Mouse (Mus musculus) frontal cortex, postnatal 10 days (tissue): ENCODE data around the gene Pde10a.

ENCODE experiments used
- DNase-seq, 2 experiments: peaks; one replicate each; pipeline ENCODE4 v3.0.0; 2022; ENCODE audit warnings: low spot score in 2 of 2, mixed read lengths in 1 of 2

The Pde10a gene

DNA sequence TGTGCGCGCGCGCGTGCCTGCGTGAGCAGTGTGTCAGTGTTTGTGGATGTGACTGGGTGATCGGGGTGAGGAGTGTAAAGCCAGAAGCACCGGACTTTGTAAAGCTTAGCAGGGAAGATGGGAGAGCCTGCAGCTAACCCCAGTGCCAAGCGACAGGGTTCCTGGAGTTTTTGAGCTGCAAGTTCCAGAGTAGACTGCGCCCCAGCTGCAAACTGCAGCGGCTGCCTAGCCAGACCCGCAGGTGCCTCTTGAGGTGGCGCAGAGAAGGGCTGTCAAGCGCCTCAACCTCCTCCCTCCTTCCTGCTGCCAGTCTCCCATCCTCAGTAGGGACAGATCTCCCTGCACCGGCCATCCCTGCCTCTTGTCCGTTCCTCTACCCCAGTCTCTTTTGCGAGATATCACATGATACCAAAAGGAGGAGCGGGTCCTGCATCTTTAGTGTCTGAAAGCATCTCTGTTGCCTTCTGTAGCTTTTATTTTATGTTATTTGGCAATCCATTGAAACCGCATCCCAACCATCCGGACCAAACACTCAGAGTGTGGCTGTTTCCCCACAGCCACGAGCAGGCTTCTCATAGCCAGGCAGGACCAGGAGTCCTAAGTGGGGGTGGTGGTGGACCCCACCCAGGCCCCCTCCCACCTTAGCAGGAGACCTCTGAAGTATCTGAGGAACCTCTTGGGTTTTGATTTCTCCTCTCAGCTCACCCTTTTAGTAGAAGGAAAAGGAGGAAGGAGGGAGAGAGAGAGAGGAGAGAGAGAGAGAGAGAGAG lies 984 bp downstream of the Pde10a start:
- DNase-seq: peak in 1 of 2 experiments; percentile 24

DNA sequence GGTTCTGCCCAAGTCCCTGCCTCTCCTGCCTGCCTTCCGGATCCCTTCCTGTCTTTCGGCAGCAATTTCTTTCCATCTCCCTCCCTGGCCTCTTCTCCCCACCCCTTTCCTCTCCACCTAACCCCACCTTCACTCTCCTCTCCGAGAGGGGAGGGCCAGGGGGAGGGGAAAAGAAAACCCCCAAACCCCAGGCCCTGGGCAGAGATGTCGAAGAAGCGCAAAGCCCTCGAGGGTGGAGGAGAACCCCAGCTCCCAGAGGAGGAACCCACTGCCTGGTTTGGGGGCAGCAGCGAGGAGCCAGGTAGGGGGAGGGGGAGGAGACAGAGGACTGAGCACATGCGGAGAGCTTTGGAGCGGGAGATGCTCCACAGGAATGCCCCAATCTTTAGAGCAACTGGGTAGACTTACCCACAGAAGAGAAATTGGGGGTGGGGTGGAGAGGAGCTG lies 1.7 kb downstream of the Pde10a start:
- DNase-seq: peak in 1 of 2 experiments; percentile 28

DNA sequence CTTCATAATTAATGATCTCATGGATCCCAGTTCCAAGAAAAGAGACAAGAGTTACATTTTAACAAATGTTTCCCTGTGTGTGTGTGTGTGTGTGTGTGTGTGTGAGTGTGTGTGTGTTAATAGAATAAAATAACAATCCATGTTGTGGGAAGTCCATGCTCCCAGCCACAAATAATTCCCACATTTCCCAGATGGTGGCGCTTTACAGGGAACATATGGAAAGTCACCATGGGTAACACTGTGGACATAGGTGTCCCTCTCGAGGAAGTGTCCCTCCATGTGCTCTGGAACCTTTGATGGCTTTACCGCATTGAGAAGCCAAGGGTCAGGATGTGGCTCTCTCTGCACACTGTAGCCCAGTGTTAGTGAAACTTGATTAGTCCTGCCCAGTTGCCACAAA lies 3.5 kb downstream of the Pde10a start:
- no peak for DNase-seq

DNA sequence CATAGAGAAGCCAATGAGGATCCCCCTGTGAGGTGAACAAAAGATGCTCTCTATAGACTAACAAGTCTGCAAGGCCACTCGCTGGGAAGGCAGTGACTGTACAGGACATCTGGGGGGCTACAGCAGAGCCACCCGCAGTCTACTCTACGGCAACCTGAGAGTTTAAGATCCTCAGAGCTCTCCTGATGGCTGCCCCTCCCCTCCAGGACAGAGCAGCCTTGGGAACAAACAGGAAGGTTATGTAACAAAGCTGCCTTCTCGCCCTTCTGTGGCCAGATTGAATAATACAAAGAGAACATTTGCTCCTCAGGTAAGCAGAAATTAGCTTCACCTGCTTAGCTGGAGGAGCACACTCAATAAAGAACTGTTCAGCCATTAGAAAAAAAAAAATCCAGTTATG lies 7.4 kb downstream of the Pde10a start:
- no peak for DNase-seq

DNA sequence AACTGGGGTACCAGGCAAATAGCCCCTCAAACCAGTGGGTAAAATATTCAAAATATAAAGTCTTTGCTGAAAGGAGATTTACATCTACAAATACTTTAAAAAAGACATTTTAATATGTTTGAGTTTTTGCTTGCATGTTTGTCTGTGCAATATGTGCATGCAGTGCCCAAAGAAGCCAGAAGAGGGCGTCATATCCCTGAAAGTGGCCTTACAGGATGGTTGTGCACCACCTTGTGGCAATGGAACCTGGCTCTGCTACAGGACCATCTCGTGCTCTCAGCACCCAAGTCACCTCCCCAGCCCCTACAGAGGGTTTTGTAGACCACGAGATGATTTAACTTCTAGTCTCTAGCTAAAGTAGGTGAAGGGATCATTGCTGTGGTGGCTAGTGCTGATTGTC lies 8.7 kb downstream of the Pde10a start:
- no peak for DNase-seq

DNA sequence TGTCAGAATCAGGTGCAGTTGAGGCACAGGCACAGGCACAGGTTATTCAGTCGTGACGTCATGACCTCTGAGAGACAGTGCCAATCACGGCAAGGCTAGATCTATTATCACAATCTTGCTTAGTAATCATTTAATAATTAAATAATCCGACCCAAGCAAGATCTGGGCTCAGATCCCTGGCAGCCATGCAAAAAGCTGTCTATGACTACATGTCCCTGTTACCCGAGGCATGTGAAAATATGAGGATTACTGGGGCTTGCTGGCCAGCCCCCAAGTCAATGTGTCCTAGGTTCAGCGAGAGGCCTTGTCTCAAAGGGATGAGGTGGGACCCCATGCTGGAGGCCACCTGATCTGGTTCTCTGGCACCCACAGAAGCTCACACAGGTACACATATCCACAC lies 11.3 kb downstream of the Pde10a start:
- no peak for DNase-seq

DNA sequence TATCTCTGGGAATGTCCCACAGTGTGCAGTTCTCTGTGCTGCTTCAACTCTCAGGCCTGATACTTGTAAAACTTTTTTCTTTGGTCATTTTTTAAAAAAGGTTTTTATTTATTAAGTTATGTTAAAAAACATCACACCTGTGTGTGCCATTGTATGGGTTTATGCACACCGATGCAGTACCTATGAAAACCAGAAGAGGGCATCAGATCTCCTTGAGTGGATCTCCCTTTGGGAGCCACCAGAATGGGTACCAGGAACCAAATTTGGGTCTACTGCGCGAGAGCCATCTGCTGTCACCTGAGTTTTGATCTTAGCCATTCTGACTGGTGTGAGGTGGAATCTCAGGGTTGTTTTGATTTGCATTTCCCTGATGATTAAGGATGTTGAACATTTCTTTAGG lies 12.9 kb downstream of the Pde10a start:
- DNase-seq: no peak

DNA sequence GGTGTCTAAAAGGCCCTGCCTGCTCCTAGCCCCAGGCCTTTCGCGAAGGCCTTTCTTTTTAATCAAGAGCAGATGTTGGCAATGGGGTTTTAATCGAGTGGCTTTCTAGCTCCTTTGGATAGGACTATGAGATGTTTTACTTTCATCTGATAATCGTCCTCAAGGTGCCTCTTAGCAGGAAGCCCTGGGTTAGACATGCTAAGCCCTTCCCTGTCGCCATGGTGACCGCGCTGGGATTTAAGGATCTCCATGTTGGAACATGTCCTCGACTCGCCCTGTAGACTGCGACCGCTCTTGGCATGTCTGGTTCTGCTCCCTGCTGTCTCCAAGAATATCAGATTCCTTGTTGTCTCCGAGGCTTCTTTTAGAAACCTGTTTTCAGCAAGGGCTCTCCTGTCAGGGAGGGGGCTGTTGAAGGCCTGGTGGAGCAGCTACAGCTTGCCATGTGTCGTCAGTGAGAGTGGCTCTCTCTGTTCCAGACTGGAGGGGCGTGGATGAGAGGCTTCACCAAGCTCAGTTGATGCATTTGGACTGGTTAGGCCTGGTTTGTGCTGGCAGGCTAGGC lies 16.9 kb downstream of the Pde10a start:
- peak; percentile 27 to 41 for DNase-seq

DNA sequence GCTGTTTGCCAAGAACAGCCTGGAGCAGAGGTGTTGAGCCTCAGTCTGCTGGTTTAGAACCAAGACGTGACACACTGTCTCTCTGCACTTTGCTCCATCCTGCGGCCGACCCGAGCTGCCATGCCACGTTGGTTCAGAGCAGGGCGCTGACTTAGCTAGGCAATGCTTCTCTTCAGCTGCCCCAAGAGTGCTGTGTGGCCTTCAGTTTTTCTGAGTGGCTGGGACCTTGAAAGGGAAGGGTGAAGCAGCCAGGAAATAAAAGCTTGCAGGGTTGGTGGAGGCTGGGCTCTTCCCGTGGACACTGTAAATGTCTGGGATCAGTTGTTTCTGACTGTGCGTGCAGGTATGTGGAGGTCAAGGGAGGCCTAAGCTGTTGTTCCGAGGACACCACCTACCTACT lies 21.2 kb downstream of the Pde10a start:
- no peak for DNase-seq

DNA sequence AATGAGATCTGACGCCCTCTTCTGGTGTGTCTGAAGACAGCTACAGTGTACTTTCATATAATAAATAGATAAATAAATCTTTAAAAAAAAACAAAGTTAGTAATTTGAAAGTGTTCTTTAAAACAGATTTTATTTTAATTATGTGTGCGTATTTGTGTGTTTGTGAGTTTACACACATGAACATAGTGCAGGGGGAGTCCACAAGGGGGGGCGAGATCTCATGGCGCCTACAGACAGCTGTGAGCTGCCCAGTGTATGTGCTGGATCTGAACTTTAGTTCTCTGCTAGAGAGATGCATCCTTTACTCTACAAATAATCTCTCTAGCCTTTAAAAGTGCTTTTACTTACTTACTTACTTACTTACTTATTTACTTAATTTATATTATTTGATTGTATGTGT lies 23.6 kb downstream of the Pde10a start:
- DNase-seq: no peak

DNA sequence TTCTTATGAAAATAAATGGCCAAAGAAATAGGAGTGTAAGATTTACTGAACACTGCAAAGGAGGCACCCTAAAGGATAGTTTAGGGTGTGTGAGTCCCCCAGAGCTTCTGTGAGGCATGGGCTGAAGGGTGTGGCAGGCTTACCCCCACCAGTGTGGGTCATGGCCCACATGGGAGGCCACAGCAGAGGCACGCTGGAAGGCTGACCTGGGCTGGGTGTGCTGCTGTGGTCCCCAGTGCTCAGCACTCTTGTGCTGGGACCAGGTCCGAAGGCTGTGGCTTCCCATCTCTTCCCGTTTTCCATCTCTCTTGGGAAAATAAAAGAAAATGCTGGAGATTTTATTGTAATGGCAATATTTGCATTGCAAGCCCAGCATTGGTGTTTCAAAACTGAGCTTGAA lies 26.5 kb downstream of the Pde10a start:
- DNase-seq: no peak

DNA sequence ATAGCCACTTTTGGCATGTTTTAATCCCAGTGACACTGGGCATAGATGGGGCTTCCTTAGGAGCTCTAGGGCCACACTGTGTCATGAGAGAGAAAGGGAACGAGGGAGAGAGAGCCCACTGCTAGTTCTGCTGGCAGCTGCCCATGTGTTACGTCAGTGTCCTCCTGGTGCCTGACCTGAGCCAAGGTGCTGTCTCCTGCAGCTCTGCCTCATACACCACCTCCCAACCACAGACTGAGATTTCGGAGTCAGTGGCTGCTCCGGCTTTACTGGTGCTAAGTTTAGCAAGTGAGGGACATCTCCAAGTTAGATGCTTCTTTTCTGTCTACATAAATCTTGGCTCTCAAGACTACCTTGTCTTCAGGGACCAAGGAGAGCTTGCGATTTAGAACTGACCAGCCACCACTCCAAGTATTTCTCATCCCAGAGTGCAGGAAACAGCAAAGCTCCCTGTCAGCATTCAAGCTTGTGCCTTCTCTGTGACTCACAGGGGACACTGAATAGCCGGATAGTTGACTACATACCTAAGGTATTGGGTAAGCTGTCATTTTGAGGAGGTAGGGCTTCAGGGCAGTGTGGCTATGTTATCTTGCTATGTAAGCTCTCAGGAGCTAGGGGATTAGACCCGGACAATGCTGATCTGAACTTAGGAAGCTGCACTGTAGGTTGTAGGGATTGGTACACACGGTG lies 27.3 kb downstream of the Pde10a start:
- DNase-seq: no peak

DNA sequence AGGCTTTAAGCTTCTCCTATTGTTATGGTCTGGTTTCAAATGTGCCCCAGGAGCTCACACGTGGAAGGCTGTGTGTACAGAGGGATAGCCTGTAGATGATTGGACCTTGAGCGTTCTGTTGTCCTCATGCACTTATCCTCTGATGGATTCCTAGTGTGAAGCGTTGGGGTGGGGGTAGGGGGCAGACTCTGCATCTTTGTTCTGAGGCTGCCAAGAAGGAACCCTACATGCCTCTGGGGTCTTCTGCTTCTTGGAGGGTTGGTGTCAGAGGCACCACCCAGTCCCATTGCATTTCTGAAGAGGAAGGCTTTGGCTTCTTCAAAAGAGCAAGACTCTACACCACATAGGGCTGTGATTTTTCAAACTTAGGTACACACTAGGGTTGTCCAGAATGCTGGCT lies 28.4 kb downstream of the Pde10a start:
- DNase-seq: no peak

DNA sequence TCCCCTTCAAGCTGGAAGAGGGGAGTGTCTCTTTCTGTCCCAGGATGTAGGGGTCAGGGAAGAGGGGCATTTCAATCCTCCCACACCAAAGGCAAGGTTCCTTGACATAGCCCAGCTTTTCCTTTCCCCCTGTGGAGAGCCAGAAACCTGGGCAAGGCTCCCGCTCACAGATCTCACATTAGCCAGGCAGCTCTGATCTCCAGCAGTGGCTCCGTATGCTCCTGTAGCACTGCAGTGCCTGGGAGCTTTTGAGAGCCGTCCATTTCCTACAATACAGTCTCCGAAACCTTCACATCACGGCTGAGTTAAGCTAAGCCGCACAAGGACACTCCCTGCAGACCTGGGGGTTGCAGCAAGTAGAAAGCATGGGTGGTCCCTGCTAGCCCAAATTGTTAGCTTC lies 29.0 kb downstream of the Pde10a start:
- no peak for DNase-seq

DNA sequence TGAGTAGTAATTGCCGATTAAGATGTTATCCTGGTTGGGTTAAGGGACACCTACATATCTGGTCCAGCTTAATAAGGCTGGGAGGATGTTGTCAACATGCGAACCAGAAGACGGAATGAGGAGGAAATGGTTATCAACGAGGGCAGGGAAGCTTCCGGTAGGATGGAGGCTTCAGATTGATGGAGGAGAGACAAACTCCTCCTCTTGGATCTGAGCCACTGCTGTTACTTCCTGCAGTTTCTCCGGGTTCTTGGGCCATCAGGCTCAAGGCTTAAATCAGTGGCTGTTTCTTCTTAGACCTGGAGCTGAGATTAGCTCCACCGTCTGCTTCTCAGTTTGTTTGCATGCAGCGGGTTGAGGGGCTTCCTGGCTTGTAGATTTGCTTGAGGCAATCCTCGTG lies 30.6 kb downstream of the Pde10a start:
- DNase-seq: no peak

DNA sequence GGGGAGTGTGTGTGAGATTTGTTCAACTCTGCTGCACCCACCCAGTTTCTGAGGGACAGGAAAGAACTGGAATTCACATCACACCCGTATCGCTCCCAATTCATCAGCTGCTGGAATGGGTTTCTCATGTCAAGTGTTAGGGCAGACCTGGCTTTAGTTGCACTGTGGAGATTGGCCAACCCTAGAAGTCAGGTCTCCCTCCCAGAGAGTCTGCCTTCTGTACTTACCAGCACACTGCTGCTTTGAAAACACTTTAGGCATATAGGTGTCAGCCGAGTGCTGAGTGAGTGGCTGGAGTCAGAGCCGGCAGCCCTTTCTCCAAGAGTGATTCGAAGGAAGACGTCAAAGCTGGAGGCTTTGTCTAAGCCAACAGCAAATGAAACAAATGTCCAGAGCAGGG lies 31.1 kb downstream of the Pde10a start:
- DNase-seq: no peak

DNA sequence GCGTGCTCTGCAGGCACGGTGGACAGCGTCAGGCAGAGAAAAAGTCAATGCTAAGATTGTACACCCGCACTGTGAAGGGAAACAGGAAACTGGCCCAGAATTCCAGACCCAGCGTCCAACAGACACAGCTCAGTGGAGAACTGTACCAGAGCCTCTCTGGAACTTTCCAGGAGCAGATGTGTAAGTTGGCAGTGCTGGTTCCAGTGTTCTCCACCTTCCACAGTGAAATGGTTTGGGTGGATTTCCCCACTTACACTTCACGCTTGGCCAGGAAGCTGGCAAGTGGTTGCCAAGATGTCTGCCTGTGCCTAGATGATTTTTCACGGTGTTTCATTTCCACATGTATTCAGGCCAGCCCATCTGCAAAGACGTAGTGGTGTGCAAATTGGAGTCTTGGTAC lies 32.8 kb downstream of the Pde10a start:
- no peak for DNase-seq

DNA sequence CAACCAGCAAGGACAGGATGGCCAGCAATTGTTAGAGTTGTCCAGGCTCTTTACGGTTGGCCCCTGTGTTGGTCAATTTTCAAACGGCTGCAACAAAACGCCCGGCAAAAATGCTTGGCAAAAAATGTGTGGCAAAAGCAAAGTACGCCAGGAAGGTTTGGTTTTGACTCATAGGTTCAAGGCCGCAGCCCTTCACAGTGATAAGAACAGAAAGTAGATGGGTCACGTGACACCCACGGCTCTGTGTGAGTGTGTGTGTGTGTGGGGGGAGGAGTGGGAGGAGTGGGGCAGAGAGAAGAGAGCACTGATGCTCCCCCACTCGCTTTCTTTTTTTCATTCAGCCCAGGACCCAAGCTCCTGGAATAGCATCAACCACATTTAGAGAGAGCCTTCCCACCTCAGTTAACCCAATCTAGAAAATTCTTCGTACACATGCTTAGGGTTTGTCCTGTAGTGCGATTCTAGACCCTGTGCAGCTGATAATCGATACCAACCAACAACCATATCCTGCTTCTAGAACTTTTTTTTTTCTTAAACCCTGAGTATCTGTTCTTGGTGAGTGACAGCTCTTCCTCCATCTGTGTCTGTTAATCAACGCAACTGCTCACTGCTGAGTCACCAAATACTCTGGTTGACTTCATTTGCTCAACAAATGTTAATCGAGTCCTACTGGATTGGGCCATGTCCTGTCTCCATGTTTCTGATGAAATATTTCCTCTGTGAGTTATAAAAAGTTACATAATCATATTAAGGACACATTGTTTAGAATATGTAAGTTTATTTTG lies 37.1 kb downstream of the Pde10a start:
- DNase-seq: no peak

DNA sequence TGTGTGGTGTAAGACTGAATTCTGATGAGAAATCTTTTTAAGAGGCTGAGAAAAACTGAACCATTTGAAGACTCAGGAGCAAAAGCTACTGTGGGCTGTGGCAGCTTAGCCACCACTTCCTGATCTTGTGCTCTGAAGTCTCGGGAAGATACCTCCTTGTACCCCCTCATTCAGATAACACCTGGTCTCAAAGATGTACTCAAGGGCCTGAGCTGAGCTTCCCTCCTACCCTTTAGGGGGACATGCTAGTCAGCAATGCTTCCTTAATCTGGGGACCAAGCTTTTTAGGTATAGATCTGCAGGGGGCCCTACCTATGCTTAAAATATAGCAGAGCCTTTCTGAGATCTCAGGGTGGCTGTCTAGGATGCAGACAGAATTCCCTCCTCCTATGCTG lies 37.7 kb downstream of the Pde10a start:
- no peak for DNase-seq

DNA sequence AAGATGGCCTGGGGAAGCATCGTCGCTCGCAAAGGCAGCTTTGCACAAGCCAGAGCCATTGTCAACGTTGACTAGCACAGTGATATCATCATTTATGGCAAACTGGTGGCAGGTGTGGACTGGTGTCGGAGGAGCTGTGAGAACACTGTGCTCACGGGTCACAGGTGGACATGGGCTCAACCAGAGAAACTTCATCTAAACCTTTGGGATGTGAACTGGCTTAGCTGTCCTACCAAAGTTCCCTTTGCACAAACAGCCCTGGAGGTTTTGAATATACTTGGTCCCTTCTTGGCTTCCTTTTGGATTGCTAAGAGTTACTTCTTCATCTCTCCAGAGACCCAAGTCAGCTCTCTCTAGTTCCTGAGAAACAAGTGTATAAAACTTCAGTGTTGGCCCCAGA lies 41.7 kb downstream of the Pde10a start, which contains the start of gene Gm17087:
Gene Gm17087 (minus strand): TSS at position 101 of the 400 bp plus-strand sequence.
- DNase-seq: no peak

DNA sequence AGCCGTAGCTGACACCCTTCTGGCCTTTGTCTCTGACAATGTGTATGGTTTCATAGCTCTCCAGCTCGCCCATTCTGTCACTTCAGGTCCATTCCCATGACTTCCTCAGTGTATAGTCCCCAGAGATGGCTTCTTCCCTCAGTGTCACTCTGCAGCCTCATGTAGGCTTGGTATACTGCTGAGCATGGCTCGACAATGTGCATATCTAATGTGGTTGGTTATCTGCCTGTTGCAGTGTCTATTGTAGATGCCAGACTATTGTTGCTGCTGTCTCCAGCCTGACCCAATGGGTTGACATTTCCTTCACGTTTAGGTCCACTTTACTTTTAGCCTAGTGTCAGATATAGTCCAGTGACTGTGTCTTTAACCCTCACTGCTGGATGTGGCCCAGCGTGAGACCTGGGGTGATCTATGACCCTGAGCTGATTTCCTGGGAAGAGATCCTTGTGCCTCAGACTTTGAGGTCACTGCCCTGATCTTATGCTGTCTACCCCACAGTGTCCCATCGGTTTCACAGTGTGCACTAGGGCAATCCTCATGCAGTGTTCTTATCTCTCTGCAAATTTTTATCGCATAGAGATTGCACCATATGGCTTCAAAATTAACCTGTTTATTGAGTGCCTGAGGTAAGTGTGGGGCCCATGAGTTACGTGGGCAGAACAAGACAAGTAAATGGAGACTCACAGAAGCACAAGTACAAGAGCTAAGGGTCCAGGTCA lies 48.5 kb downstream of the Pde10a start:
- DNase-seq: no peak

DNA sequence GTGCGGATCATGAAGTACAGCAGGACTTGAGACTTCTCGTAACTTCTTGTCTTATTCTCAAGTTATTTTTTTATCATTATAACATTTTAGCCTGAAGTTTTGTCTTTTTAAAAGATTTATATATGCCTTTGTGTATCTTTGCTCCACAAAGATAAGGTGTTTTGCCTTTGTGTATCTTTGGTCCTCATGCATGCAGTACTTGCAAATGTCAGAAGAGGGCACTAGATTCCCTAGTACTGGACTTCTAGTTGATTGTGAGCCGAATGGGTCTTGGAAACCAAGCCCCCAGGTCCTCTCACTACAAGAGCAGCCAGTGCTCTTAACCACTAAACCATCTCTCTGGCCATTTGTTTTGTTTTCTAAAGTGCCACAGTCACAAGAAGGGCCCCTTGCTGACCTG lies 55.2 kb downstream of the Pde10a start:
- DNase-seq: no peak
